Mouse (Mus musculus): ENCODE measurements around the gene Gm20547. TPM values are rescaled to one million over a fixed set of nuclear protein-coding genes. Genes with fewer than 3 reads are reported as not detected.

Gene Gm20547
- polyA plus RNA-seq, 1 experiment from 2014 or later = not detected

GRCm38 (mm10) chr17:34865981-34866380 lies 15.9 kb downstream of the Gm20547 start:
- H3K4me2 ChIP-seq (ENCODE audit: low read length) = no peak overlapping the region
- H3K27me3 ChIP-seq (replicated peaks; ENCODE audit: control insufficient read depth, insufficient read depth, low read length) = no peaks in the 10 kb centered on the region
- no peak overlapping the region for H3K9ac ChIP-seq (ENCODE audit: low read length)
- H3K27ac ChIP-seq (ENCODE audit: low read depth, low read length) = no peak overlapping the region
- no peak overlapping the region for H3K4me3 ChIP-seq (ENCODE audit: low read depth, low read length)
- H3K9me3 ChIP-seq (replicated peaks; ENCODE audit: control insufficient read depth, low read length) = no peaks in the 10 kb centered on the region
- no peaks in the 10 kb centered on the region for H3K36me3 ChIP-seq (ENCODE audit: control insufficient read depth, insufficient read depth, low read length)
- 66% methylated on average over 7 of the region's 7 CpGs for WGBS
- no peaks in the 10 kb centered on the region for H3K4me1 ChIP-seq (ENCODE audit: control insufficient read depth, insufficient read depth, low read length)
- ATAC-seq = no peak
- DNase-seq (ENCODE audit: low spot score) = no peak

GRCm38 (mm10) chr17:34862416-34863081 lies 19.3 kb downstream of the Gm20547 start, which contains the start of gene Cfb:
TSS of gene Cfb (minus strand) at chr17:34862518.
- no peak within 1 kb of the TSS for H3K4me2 ChIP-seq (ENCODE audit: low read length)
- ATAC-seq (no peak), DNase-seq (ENCODE audit: low spot score) (no peak)
- WGBS = 75% methylated on average over 8 of the region's 8 CpGs
- H3K27ac ChIP-seq (ENCODE audit: low read depth, low read length) = no peak within 1 kb of the TSS
- no peaks in the 10 kb centered on the region for H3K9me3 ChIP-seq (replicated peaks; ENCODE audit: control insufficient read depth, low read length)
- no peak within 1 kb of the TSS for H3K9ac ChIP-seq (ENCODE audit: low read length)
- H3K36me3 ChIP-seq (ENCODE audit: control insufficient read depth, insufficient read depth, low read length) = peaks cover under 1% of the 10 kb centered on the region; the same call in 1 of the 2 replicates
- no peaks in the 10 kb centered on the region for H3K27me3 ChIP-seq (replicated peaks; ENCODE audit: control insufficient read depth, insufficient read depth, low read length)
- H3K4me1 ChIP-seq (ENCODE audit: control insufficient read depth, insufficient read depth, low read length) = no peaks in the 10 kb centered on the region
- H3K4me3 ChIP-seq (ENCODE audit: low read depth, low read length) = no peak within 1 kb of the TSS

GRCm38 (mm10) chr17:34861704-34862415 lies 20.0 kb downstream of the Gm20547 start:
- Histone ChIP-seq H3K4me2 (ENCODE audit: low read length) (no peak overlapping the region), H3K36me3 (ENCODE audit: control insufficient read depth, insufficient read depth, low read length) (peaks cover 7% of the 10 kb centered on the region), H3K4me3 (ENCODE audit: low read depth, low read length) (no peak overlapping the region), H3K27ac (ENCODE audit: low read depth, low read length) (no peak overlapping the region), H3K9me3 (replicated peaks; ENCODE audit: control insufficient read depth, low read length) (no peaks in the 10 kb centered on the region), H3K27me3 (replicated peaks; ENCODE audit: control insufficient read depth, insufficient read depth, low read length) (no peaks in the 10 kb centered on the region), H3K9ac (ENCODE audit: low read length) (no peak overlapping the region), H3K4me1 (ENCODE audit: control insufficient read depth, insufficient read depth, low read length) (no peaks in the 10 kb centered on the region)
- ATAC-seq = no peak
- 79% methylated on average over 13 of the region's 13 CpGs for WGBS
- DNase-seq (ENCODE audit: low spot score) = no peak

- Histone ChIP-seq H3K27ac (ENCODE audit: low read depth, low read length) (no peak overlapping the region), H3K36me3 (ENCODE audit: control insufficient read depth, insufficient read depth, low read length) (peaks cover 21% of the 10 kb centered on the region), H3K4me2 (ENCODE audit: low read length) (no peak overlapping the region), H3K9me3 (replicated peaks; ENCODE audit: control insufficient read depth, low read length) (no peaks in the 10 kb centered on the region), H3K4me1 (ENCODE audit: control insufficient read depth, insufficient read depth, low read length) (no peaks in the 10 kb centered on the region), H3K27me3 (replicated peaks; ENCODE audit: control insufficient read depth, insufficient read depth, low read length) (no peaks in the 10 kb centered on the region), H3K9ac (ENCODE audit: low read length) (no peak overlapping the region), H3K4me3 (ENCODE audit: low read depth, low read length) (no peak overlapping the region)
- ATAC-seq (no peak), DNase-seq (ENCODE audit: low spot score) (no peak)
- 90% methylated on average over 9 of the region's 9 CpGs for whole genome bisulfite sequencing
Observed at GRCm38 (mm10) chr17:34860514-34860913, 21.3 kb downstream of the Gm20547 start.

GRCm38 (mm10) chr17:34858670-34859069 lies 23.2 kb downstream of the Gm20547 start:
- Histone ChIP-seq H3K4me2 (ENCODE audit: low read length) (no peak overlapping the region), H3K27me3 (replicated peaks; ENCODE audit: control insufficient read depth, insufficient read depth, low read length) (no peaks in the 10 kb centered on the region), H3K4me3 (ENCODE audit: low read depth, low read length) (no peak overlapping the region), H3K4me1 (ENCODE audit: control insufficient read depth, insufficient read depth, low read length) (no peaks in the 10 kb centered on the region), H3K9ac (ENCODE audit: low read length) (no peak overlapping the region), H3K27ac (ENCODE audit: low read depth, low read length) (no peak overlapping the region), H3K36me3 (ENCODE audit: control insufficient read depth, insufficient read depth, low read length) (peaks cover 39% of the 10 kb centered on the region), H3K9me3 (replicated peaks; ENCODE audit: control insufficient read depth, low read length) (no peaks in the 10 kb centered on the region)
- WGBS = 89% methylated on average over 4 of the region's 4 CpGs
- ATAC-seq (no peak), DNase-seq (ENCODE audit: low spot score) (no peak)

- Histone ChIP-seq H3K4me1 (ENCODE audit: control insufficient read depth, insufficient read depth, low read length) (peaks cover 10% of the 10 kb centered on the region), H3K27ac (ENCODE audit: low read depth, low read length) (no peak overlapping the region), H3K4me2 (ENCODE audit: low read length) (no peak overlapping the region), H3K36me3 (ENCODE audit: control insufficient read depth, insufficient read depth, low read length) (peaks cover 53% of the 10 kb centered on the region), H3K4me3 (ENCODE audit: low read depth, low read length) (no peak overlapping the region), H3K27me3 (replicated peaks; ENCODE audit: control insufficient read depth, insufficient read depth, low read length) (no peaks in the 10 kb centered on the region), H3K9ac (ENCODE audit: low read length) (no peak overlapping the region), H3K9me3 (replicated peaks; ENCODE audit: control insufficient read depth, low read length) (no peaks in the 10 kb centered on the region)
- DNase-seq (ENCODE audit: low spot score) (peak; percentile 40), ATAC-seq (no peak)
- WGBS = 37% methylated on average over 3 of the region's 3 CpGs
Observed at GRCm38 (mm10) chr17:34855825-34856224, 26.0 kb downstream of the Gm20547 start.

- 88% methylated on average over 3 of the region's 3 CpGs for WGBS
- DNase-seq (ENCODE audit: low spot score) = no peak
- H3K27ac ChIP-seq (ENCODE audit: low read depth, low read length) = no peak overlapping the region
- H3K27me3 ChIP-seq (replicated peaks; ENCODE audit: control insufficient read depth, insufficient read depth, low read length) = no peaks in the 10 kb centered on the region
- H3K36me3 ChIP-seq (ENCODE audit: control insufficient read depth, insufficient read depth, low read length) = peaks cover 53% of the 10 kb centered on the region
- no peak overlapping the region for H3K4me3 ChIP-seq (ENCODE audit: low read depth, low read length)
- ATAC-seq = no peak
- no peaks in the 10 kb centered on the region for H3K9me3 ChIP-seq (replicated peaks; ENCODE audit: control insufficient read depth, low read length)
- H3K4me2 ChIP-seq (ENCODE audit: low read length) = no peak overlapping the region
- no peak overlapping the region for H3K9ac ChIP-seq (ENCODE audit: low read length)
- peaks cover 12% of the 10 kb centered on the region for H3K4me1 ChIP-seq (ENCODE audit: control insufficient read depth, insufficient read depth, low read length)
Observed at GRCm38 (mm10) chr17:34854761-34855160, 27.1 kb downstream of the Gm20547 start.

GRCm38 (mm10) chr17:34853511-34853910 lies 28.3 kb downstream of the Gm20547 start:
- H3K27me3 ChIP-seq (replicated peaks; ENCODE audit: control insufficient read depth, insufficient read depth, low read length) = no peaks in the 10 kb centered on the region
- ATAC-seq (no peak), DNase-seq (ENCODE audit: low spot score) (no peak)
- WGBS = 88% methylated on average over 8 of the region's 8 CpGs
- H3K4me1 ChIP-seq (ENCODE audit: control insufficient read depth, insufficient read depth, low read length) = peaks cover 17% of the 10 kb centered on the region
- H3K9me3 ChIP-seq (replicated peaks; ENCODE audit: control insufficient read depth, low read length) = no peaks in the 10 kb centered on the region
- H3K36me3 ChIP-seq (ENCODE audit: control insufficient read depth, insufficient read depth, low read length) = peaks cover 53% of the 10 kb centered on the region
- no peak overlapping the region for H3K4me2 ChIP-seq (ENCODE audit: low read length)
- H3K9ac ChIP-seq (ENCODE audit: low read length) = no peak overlapping the region
- H3K27ac ChIP-seq (ENCODE audit: low read depth, low read length) = no peak overlapping the region
- H3K4me3 ChIP-seq (ENCODE audit: low read depth, low read length) = no peak overlapping the region

- Histone ChIP-seq H3K36me3 (ENCODE audit: control insufficient read depth, insufficient read depth, low read length) (peaks cover 60% of the 10 kb centered on the region), H3K27me3 (replicated peaks; ENCODE audit: control insufficient read depth, insufficient read depth, low read length) (no peaks in the 10 kb centered on the region), H3K27ac (ENCODE audit: low read depth, low read length) (no peak overlapping the region), H3K9me3 (replicated peaks; ENCODE audit: control insufficient read depth, low read length) (no peaks in the 10 kb centered on the region), H3K4me2 (ENCODE audit: low read length) (peak overlapping the region; percentile 98), H3K4me1 (ENCODE audit: control insufficient read depth, insufficient read depth, low read length) (peaks cover 17% of the 10 kb centered on the region), H3K9ac (ENCODE audit: low read length) (peak overlapping the region; percentile 88), H3K4me3 (ENCODE audit: low read depth, low read length) (peak overlapping the region; percentile 64)
- no peak; the same call in 1 of the 2 replicates for ATAC-seq
- no peak for DNase-seq (ENCODE audit: low spot score)
- WGBS = 1% methylated on average over 25 of the region's 25 CpGs
Observed at GRCm38 (mm10) chr17:34850517-34851125, 31.2 kb downstream of the Gm20547 start.

Data from forebrain, embryonic 14.5 days (tissue).